Mouse (Mus musculus) cerebellum, adult 9-10 months (tissue): ENCODE results near the gene Atp5d.
A peak's percentile ranks its signal among the peaks of the same experiment; 100 is the strongest.

Experiments
- DNase-seq: peaks from one replicate; pipeline ENCODE4 v3.0.0; 2022

Gene Atp5d

DNA sequence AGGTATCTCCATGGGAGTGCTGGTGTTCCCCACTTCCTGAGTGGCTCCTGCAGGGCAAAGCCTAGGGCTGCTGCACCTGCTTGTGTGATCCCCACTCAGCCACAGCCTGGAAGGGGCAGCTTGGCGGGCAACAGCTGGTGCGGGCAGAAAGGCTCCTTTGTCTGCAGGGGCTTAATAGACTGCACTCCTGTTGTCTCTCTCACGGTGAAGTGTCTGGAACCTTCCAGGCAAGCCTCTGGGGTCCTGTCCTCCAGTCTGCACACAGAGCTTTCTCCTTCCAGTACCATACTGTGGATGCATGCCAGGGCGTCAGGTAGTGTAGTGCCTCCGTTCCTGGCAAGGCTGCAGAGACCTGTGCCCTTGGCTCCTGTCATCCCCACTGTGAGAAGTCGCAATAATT lies 19.9 kb upstream of the Atp5d start:
- DNase-seq: peak; percentile 69

DNA sequence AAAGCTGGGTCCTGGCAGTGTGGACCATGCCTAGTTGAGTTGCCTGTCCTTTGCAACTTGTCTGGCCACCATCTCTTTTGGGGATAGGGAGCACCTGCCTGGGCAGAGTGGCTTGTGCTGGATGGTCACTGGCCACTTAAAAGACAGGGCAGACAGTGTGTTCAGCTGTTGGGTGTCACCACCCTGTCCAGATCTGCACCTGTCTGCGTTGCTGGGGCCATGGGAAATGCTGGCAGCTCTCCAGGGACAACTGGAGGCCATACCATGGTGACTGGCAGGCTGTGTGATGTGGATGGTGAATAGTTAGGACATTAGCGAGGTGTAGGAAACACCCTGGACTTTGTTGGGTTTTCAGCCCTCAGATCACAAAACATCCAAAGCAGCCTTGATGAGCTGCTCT lies 18.3 kb upstream of the Atp5d start:
- no peak for DNase-seq

DNA sequence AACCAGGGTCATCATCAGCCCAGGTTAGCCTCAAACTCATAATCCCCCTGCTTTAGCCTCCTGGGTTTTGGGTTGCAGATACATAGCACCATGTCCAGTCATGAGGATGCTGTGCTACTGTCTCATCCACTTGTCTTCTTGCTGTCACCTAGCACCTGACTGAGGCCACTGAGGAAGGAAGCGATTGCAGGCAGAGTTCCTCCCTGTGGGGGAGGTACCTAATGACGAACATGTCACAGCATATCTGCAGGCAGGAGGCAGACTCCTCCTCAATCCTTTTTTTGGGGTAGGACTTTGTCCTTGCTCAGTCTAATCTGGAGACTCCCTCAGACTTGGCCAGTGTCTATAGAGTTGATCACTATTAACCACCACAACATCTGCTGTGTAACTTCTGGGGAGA lies 16.8 kb upstream of the Atp5d start:
- DNase-seq: no peak

DNA sequence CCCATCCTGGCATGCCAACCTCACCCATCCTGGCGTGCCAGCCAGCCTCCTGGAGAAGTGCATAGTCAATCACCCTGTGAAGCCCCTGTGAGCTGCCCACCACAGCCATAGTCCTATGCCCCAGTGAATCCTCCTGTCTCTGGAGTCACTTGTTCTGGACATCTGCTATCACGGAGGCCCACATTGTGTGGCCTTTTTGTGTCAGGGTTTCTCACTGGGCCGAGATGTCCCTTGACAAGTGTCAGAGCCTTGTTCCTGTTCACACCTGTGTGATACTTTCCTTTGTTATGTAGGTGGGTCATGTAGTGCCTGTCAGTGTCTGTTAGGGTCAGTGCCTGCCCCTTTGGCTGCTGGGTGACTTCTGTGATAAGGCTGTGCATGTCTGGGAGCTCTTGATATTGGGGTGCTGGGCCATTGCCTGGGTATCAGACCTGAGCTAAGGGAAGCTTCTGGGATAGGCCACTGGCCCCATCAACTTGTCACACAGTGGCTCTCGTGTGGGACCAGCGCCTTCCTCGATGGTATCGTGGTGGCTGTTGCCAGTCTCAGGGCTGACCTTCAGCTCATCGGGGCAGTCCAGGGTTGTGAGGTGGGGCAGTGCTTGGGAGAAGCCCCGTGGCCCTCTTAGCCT lies 14.4 kb upstream of the Atp5d start:
- no peak for DNase-seq

DNA sequence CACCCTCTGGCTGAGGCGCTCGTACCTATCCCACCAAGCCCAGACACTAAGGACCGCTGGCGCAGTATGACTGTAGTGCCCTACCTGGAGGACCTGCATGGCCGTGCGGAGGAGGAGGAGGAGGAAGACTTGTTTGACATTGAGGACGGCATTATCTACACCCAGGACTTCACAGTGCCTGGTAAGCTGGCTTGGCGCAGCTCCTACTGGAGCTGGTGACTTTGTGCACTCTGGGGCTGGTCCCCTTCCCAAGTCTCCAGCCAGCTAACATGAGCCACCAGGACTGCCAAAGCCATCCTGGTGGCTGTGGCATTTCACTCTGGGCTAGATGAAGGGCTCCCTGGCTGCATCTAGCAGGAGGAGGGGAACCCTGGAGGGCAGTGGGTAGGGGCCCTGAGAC lies 10.5 kb upstream of the Atp5d start:
- no peak for DNase-seq

DNA sequence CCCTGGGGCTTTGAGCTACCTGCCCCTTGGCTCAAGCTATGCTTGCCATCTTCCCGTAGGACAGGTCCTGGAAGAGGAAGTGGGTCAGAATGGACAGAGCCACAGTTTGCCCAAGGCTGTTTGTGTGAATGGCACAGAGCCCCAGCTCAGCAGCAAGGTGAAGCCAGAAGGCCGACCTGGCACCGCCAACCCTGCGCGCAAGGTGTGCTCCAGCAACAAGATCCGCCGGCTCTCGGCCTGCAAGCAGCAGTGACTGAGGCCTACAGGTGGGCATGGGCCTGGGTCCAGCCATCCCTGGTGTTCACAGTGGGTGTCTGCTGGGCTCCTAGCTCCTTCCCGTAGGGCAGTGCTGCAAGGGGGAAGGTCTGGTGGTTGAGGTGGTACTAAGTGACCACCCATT lies 8.6 kb upstream of the Atp5d start:
- DNase-seq: peak; percentile 85

DNA sequence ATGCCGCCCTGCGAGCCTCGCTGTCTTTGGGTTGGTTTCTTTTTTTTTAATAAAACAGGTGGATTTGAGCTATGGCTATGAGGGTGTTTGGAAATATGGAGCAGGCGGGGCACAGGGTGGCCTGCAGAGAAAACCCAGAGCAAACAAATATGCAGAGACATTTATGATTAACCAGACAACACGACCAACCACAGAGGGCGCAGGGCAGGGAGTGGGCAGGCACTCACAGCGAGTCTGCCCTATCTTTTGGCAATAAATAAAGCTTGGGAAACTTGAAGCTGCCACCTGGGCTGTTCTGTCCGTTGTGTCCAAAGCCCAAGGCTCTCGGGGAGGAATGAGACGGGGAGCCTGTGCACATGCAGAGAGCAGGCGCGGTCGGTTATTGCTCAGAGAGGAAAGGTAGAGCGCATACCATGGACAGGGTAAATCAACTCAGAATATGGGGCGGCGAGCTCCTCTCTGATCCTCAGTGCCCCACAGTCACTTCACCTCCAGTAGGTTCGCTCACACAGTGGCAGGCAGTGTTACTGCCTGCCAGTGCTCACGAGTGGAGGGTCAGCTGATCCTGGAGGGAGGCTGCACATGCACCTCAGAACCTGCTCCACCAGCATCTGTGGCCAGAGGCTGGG lies 7.9 kb upstream of the Atp5d start:
- no peak for DNase-seq

DNA sequence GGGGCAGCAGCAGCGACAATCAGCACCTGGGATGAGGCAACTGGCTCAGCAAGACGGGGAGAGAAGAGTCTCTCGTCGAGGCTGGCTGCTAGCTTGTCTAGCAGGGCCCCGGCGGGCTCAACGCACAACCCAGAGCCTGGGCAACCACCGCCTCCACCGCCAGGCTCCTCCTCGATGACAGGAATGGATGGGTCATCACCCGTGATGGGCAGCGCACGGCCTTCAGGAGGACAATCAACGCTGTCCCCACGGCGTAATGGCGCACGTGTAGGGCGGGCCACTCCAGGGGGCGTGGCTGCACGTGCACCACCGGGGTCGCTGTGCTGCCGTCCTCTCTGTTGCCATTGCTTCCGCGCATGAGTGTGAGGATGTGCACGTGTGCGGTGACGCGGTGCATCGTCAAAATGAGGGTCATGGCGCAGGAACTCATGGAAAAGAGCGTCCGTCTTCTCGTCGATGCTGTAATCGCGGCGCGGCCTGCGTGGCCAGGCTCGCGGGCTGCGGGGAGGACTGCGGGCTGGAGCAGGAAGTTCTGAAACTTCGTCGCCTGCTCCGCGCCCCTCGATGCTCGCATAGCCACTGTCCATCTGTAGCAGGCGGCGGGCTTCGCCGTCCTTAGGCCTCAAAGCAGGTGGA lies 7.0 kb upstream of the Atp5d start:
- no peak for DNase-seq

DNA sequence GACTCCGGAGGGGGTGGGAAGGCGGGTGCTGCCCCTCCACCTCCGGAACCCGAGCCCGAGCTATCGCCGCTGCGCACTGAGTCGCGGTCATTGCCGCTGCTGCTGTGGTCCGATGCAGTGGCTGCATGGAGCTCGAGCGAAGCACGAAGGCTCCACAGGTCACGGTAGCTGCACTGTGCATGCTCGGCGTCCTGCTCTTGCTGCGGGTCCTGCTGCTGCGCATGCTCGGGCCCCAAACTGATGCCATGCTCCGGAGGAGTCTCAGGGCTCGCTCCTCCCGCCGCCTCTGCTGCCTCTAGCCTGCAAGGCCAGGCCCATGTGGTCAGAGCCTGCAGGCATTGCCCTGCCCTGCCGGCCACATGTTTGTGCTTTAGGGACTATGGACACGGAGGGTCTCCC lies 6.5 kb upstream of the Atp5d start:
- no peak for DNase-seq

DNA sequence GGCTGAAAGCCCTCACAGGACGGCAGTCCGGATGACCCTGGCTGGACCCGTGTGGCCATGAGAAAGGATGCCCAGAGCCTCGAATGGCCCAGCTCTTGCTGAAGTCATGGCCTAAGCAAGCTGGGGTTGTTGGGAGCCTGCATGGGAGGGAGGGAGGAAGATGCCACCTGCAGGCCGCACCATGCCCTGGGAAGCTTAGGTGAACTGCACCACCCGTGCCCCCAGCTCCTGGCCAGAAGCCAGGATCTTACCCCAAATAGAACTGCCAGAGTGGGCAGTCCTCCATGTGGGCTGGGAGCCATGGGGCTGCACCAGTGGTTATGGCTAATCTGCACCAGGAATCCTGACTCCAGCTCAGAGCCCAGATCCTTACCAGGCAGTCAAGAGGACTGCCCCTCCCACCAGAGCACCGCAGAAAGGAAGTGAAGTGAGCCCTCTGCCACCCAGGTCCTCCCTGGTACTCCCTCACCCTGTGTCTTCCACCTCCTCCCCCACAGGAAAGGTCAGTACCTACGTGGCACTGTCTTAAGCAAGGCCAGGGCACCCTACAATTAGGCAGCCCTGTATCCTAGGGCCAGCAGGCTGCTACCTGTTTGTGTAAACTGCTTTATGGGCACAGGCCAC lies 5.1 kb upstream of the Atp5d start:
- no peak for DNase-seq

DNA sequence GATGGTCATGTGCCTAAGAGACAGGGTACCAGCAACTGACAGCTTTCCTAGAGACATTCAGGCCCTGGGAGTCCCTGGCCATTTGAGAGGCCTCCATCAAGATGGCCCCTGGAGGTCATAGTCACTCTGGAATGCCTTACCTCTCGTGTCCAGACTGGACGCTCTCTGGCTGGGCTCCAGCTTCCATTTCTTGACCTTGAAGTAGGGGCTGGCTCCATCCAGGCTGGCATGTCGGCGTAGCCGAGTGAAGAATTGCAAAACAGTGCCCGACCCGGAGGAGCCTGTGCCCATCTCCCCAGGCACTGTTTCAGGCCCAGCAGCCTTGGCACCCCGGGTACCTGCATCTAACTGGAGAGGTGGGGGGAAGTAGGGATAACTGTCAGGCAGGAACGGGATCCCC lies 4.0 kb upstream of the Atp5d start:
- no peak for DNase-seq

DNA sequence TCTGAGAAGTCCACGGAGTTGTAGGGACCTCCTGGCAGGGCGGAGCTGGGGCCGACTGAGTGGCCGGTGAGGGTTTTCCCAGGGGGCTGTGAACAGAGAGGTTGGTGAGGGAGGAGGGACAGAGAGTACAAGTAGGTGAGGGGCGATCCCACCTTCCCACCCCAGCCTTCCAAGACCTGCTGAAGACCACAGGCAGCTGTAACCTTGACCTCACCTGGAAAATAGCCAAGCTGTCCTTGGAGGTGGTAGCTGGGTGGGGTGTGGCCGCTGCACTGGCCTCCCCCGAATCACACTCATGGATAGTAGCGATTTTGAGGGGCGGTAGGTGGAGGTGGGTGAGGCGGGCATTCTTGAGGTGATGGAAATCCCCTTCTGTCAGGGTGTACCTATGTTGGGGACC lies 3.3 kb upstream of the Atp5d start:
- no peak for DNase-seq

DNA sequence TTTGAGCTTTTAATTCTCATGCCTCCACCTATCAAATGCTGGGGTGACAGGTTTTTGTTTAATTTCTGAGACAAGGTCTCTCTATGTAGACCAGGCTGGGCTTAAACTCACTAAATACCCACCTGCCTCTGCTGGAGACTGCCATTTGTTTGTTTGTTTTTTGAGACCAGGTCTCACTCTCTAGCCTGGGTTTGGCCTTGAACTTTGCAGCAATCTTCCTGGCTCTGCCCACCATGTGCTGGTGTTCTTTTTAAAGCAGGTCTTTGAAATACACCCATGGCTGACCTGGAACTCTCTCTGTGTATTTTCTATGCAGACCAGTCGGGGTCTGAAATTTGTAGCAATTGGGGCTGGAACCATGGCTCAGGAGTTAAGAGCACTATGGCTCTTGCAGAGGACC lies 2.8 kb upstream of the Atp5d start:
- no peak for DNase-seq

DNA sequence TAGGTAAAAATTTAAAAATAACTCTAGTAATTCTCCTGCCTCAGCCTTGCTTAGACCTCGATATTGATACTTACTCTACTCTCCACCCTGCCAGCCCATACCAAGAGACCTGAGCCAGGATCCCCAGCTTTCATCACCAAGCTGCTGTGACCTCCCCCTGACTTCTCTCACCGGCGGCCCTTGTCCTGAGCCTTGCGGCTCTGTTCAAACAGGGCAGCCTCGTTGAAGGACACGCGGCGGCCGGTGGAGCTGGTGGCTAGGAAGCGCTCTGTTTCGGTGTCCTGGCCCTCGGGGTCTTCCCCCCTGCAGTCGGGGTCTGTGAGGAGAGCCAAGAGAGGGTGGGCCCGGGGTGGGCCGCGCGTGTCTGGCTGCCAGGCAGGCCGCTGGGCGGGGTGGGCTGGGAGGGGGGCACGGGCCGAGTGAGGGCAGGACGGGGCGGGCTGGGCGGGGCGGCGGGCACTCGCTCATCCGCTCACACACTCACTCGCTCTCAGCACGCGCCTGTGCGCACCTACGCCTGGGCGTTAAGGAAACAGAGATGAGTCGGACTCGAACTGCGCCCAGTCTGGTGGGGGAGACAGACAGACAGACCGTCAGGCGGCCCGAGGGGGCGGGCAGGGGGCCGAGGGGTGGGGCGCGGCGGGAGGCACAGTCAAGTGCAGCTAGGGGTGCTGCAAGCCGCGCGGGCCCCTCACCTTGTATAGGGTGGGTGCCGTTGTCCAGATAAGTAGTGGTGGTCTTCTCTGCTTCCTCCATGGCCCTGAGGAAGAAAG lies 2.1 kb upstream of the Atp5d start:
- DNase-seq: no peak

DNA sequence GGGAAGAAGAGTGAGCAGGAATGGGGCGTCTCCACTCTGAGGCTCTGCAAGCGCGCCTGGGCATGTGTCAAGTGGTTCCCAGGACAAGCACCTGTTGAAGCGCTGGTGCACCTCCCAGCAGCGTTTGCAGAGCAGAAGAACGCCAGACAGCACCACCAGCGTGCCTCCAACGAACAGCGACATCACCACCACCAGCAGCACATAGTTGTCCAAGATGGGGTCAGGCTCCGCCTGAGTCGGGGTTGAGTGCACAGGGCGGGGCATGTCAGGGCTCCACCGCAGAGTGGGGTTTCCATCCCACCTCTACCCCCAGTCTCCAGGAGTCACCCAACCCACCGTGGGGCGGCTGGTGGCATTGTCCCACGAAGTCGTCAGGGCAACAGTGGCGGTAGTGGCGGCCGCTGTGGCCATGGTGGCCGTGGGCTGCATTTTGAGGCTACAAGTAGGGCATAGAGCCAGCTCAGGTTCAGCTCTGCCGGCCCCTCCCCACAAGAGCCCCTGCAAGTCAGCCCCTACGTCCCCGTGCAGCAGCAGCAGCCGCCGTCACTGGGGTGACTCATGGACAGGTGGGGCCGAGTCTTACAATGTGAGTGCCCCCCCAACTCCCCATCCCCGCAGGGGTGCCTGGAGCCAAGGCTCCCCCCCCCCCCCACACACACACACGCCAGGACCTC lies 1.3 kb upstream of the Atp5d start:
- peak; percentile 71 for DNase-seq

DNA sequence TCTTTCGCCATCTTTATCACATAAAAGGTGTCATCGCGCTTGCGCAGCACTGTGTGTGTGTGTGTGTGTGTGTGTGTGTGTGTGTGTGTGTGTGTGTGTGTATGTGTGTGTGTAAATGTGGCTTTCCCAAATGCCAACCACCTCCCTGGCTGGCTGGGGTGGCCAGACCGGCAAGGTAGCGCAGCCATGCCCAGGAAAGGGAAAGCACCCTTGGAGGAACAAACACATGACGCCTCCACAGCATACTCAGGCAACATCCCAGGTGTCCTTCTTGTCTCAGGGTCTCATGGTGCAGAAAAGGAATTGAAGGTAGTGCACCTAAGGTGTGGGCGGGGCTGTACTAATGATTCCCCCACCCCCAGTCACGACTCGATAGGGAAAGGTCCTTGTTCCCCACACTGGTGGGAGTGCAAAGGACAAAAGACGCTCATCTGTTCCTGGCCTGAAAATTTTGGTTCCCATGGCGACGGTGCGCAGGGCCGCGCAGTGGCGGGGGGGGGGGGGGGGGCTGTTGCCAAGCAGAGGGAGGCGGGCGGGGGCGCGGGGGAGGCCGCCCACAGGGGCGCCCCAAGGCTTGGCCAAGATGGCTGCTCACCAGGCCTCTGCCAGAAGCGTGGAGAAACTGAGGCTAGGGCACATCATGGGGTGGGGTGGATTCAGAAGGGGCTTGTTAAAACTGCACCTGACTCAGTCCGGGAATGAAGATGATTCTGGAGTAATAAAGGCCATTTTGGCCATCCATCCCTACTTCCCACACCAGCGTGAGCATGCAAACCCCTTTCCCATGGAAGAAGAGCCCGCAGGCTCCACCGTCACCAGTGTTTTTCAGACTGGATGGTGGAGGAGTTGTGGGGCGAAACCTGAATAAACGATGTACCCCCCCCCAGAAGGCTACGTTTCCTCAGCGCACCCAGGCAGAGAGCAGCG lies 543 bp upstream of the Atp5d start:
- DNase-seq: peak; percentile 77

DNA sequence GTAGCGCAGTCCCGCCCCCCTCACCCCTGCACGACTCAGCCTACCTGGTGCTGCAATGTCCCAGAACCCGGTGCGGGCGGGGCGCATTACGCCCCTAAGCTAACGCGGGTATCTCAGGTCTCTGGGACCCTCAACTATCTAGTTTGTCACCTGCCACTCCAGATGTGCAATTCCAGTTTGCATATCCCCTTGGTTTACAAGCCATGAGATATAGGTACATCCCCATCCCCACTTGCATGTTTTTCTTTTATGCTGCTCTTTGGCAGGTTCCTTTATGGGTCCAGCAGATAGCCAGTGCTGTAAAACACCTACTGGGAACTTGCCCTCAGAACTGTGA lies 975 bp downstream of the Atp5d start:
- peak; percentile 81 for DNase-seq

DNA sequence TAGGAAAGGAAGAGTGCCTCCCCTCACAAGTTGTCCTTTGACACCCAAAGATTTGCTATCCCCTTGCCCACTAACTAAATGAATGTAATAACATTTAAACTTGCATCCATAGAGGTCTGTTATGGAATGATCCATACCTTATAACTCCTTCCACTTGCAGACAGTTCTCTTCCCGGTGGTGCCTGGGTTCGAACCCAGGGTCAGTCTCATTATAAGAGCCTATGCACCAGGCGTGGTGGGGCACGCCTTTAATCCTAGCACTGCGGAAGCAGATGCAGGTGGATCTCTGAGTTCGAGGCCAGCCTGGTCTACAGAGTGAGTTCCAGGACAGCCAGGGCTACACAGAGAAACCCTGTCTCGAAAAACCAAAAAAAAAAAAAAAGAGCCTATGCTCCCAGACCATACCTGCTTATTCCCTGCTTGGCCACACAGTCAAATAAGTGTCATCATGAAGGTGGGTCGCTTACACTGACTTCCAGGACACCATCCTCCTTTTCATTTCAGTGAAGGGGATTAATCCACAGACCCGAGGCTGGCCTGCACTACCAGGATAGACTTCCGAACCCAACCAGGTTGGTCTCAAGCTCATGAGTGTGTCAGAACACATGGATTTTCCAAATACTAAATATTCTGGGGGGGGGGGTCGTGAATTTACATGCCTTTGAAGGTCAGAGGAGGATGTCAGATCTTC lies 1.7 kb downstream of the Atp5d start:
- no peak for DNase-seq

DNA sequence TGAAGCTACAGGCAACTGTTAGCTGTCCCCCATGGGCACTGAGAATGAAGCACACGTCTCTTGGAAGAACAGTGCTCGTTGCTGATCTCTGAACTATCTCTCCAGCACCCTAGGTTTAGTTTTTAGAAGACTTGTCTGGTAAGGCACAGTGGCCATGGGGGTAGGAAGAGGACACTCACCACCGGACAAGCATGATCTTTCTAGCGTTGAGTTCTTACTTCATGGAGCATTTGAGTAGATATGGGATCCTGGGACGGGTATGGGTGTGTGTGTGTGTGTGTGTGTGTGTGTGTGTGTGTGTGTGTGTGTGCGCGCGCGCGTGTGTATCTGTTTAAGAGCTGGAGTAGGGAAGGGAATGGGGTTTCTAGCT lies 2.2 kb downstream of the Atp5d start, which contains the start of gene Cbarp:
Cbarp (minus strand) TSS at position 170 of the 370 bp plus-strand sequence.
- DNase-seq: no peak

DNA sequence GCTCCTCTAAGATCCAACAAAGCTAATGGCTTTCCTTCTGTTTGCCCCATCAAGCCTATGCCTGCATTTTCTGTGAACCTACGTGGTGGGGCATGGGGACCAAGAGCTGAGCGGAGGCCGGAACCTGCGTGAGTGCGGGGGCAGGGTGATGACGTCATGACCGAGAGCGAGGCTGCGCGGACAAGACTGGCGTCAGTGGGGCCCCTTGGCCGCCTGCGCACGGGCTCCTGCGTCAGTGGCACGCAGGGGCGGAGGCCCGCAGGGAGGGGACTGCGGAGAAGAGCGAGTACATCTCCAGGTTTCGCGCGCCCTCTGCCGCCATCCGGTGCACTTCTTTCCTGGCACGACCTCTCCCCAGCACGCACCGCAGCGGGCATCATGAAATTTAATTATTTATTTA lies 2.8 kb downstream of the Atp5d start:
- peak; percentile 98 for DNase-seq
